Mouse (Mus musculus): ENCODE data around the gene Gm9745.
"Not testable (repeated sequence)": the region's sequence is repeated elsewhere in the genome, so short reads cannot be mapped to it uniquely, and the experiment has no call there.

Gene Gm9745

GRCm38 (mm10) chr13:8913890-8914289, 34.1 kb downstream of the Gm9745 start:
- not testable (repeated sequence) for DNase-seq (ENCODE audit: low spot score in 2 of 2)

DNA sequence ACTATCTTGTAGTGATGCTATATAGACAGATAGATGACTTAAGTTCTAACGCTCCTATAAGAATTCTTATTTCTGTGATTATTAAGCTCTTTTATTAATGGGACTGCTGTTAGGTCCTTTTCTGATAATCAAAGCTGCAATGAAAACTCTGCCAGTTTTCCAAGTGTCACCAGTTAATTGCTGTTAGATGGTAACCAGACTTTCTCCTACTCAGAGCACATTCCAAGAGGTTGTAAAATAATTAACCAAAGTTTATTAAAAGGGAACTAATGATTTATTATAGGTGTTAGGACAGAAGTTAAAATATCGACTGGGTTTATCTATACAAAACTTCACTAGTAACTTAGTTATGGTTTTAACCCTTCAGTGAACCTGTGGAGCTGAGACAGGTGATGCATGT, 42.0 kb downstream of the Gm9745 start:
- not testable (repeated sequence) for DNase-seq (ENCODE audit: low spot score in 2 of 2)

Measured in heart, adult 9 months (tissue).